Mouse (Mus musculus): Measurements from ENCODE around the gene Klhl10.

Klhl10 gene

GRCm38 (mm10) chr11:100441797-100442196 is at the start of gene Klhl10, which contains the start of gene Nt5c3b:
Klhl10 (plus strand) TSS chr11:100441917.
Nt5c3b (minus strand) TSS chr11:100441808.
- DNase-seq = no peak

- no peak for DNase-seq
Measured at GRCm38 (mm10) chr11:100392958-100393357, 48.8 kb upstream of the Klhl10 start.

DNA sequence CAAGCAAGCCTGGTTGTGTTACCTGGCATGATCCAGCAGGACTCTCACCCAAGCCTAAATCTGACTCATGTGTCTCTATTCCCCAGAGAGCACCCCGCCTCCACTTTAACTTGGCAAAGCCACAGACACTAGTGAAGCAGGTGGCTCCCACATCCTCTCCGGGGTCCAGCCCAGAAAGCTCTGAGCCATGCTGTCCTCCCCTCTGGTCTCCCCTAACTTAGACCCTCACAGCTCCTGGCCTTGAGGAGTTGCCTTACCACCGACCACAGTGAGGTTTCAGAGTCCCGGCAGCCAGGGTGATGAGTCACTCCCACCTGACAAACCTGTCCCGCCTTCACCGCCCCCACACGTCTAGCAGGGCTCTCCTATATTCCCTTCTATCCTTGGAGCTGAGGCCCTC is 48.0 kb upstream of the Klhl10 start:
- peak in 1 of 2 experiments; percentile 36 for DNase-seq

DNA sequence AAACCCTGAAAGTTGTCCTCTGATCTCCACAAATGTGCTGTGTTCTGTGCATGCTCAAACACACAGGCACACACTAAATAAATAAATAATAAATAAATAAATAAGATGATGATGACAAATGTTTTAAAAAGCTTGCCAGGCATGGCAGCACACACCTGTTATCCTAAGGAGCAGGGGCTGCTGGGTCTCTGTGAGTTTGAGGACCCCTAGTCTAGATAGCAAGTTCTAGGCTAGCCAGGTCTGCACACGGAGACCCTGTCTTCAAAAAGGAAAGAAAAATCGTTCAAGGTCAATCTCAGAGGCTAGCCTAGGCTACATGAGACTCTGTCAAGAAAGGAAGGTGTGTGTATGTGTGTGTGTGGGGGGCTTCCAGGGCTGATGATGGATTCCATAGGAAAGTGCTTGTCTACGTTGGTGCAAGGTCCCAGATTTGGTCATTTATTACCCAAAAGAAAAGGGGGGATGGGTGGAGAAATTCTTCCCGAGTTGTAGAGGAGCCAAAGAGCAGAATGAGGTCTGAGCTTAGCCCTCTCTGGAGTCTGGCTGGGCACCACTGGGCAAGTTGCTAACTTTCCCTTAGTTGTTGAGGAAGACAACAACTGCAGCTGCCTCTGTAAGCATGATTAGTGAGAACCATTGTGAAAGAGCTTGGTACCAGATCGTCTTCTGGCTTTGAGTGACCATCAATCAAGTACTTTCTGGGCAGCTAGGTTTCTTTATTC is 47.2 kb upstream of the Klhl10 start:
- DNase-seq = peak; percentile 55 to 61

DNA sequence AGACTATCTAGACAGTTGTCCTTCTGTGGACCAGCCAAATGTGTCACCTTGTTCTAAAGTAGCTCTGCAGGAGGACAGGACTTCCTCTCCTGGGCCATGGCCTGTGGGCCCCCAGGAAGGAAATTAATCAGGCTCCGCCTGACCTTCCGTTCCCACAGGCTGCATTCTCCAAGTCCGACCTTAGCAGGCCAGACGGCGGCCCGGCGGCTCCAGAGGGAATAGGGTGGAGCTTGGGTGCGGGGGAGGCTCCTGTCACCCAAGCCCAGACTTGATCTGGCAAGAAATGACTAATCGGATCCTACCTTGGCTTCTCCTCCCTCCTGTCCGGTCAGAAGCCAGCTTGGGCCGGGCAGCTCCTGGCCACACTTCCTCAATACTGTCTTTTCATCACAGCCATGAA is 46.5 kb upstream of the Klhl10 start:
- peak; percentile 91 to 96 for DNase-seq

GRCm38 (mm10) chr11:100395861-100396631 is 45.7 kb upstream of the Klhl10 start:
- DNase-seq = peak; percentile 71 to 72

DNA sequence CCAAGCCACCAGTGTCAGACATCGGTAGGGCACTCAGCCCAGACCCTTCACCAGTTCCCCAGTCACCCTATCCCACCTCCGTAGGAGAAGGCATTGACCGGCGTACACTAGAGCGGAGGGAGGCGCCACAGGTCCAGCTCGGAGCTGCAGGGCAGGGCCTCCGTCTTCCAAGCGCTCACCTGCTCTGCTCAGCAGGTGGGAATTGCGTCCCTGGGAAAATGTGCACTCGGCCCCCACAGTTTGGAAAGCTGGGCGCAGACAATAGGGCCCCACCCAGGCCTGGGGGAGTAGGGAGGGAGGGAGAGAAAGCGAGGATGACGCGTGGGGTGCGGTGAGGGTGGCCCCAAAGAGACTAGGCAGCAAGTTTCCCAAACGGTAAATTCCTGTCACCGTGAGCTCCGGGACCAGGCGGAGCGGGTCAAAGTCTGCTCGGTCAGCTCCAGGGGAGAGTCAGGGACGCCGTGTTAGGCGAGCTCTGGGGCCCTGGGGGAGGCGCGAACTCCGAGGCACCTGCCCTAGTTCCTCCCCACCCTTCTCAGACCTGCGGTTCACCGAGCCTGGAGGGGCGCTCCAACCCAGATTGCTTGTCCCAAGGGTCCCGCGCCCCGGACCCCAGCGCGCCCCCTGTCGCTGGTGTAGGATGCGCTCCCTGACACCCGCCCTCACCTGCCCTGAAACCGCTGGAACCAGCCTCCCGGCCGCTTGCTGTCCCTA is 44.7 kb upstream of the Klhl10 start:
- peak; percentile 76 to 83 for DNase-seq

GRCm38 (mm10) chr11:100397600-100398389 is 43.9 kb upstream of the Klhl10 start, which contains the start of gene Jup:
Jup (minus strand) TSS chr11:100397763.
- peak; percentile 100 for DNase-seq

GRCm38 (mm10) chr11:100398517-100398916 is 43.2 kb upstream of the Klhl10 start:
- DNase-seq = no peak

GRCm38 (mm10) chr11:100399320-100399719 is 42.4 kb upstream of the Klhl10 start:
- peak; percentile 29 to 48 for DNase-seq

DNA sequence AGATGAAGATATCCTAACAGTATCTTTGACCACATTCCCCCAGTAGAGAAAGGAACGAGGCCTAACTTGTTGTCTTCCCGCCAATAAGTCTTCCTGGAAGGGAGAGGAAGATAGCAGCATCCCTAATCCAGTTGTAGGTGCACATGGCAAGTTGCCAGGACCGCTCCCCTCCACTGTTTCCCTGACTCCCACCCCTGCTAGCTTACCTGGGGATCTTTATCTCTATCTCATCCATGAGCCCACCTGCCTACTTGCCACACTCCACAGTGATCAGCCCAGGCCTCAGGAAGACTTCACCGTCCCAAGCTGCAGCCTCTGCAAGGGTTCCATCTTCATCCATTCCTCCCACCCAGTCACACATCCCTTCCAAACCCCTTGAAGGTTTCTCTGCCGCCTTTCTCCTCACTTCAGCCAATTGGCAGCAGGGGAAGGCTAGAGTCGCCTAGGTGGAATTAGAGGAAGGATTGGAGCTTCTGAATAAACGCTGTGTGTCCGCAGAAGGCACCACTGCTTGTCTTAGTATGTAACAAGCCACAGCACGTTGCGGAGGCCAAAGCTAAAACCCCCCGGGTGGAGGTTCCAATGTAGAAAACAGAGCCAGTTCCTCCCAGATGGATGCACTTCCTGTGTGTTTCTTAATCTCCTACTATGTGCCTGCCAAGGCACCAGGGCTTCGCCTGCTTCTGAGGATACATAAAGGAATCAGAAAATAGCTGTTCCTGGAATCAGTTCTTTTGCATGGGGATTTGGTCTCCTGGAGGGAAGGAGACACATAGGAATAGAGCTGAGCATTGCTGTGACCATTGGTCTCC is 41.8 kb upstream of the Klhl10 start:
- DNase-seq = peak in 1 of 2 experiments; percentile 19

- no peak for DNase-seq
Measured at GRCm38 (mm10) chr11:100400842-100401241, 40.9 kb upstream of the Klhl10 start.

DNA sequence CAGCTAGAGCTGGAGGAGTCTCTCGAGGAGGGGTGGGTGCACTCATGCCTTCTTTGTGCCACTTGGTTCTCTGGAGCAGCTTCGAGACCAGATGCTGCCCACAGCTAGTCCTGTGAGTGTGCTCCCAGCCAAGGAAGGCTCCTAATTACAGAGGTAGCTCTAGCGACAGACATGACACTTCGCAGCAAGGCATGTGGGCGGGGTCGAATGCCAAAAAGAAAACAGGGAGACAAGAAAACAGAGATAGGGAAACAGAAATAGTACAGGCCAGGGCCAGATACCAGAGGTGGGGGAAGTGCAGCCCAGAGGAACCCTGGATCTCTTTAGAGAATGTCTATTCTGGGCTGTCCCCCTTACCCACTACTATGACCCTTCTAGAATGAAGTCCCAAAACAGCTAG is 39.5 kb upstream of the Klhl10 start:
- DNase-seq = peak in 1 of 2 experiments; percentile 15

DNA sequence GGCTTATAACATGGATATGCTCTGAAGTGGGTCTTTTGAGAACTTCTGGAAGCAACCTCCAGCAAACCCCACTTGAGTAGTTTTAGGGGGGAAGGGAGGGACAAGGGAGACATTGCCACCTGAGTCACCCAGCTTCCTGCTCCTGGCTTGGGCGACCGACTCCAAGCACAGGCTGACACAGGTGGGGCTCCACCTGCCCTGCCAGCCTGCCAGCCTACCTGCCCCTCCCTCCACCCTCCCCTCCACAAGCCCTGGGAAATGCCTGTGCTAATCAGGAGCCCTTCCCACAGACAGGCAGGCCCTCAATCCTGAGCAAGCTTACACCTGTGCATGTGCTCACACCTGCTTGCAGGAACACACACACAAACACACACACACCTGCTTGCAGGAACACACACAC is 39.0 kb upstream of the Klhl10 start:
- peak in 1 of 2 experiments; percentile 39 for DNase-seq

- peak in 1 of 2 experiments; percentile 29 for DNase-seq
Measured at GRCm38 (mm10) chr11:100403445-100404134, 38.1 kb upstream of the Klhl10 start.

DNA sequence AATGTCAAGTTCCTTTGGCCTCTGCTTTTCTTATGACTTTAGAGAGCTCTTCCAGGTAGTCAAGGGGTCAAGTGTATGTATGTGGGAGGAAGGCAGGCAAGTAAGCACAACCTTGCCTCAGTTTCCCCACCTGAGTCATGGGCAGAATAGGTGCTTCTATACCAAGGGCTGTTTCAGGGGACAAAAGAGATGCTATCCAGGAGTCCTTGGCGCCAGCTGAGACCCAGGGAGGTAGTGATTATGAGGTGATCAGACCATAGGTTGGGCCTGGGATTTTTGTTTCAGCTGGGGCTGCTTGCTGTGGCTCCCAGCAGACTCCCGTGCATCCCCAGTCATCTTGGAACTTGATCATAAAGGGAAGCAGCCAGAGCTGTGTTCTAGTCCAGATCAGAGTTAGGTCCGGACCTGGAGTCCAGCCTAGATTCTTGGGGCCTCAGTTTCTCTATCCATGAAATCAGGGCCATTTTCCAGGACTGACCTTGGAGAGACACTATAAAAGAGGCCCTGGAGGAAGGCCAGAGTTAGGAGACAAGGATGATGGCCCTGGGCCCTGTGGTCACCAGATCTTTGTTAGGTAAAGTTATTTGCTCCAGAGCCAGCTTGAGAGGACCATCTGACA is 37.2 kb upstream of the Klhl10 start:
- DNase-seq = no peak

DNA sequence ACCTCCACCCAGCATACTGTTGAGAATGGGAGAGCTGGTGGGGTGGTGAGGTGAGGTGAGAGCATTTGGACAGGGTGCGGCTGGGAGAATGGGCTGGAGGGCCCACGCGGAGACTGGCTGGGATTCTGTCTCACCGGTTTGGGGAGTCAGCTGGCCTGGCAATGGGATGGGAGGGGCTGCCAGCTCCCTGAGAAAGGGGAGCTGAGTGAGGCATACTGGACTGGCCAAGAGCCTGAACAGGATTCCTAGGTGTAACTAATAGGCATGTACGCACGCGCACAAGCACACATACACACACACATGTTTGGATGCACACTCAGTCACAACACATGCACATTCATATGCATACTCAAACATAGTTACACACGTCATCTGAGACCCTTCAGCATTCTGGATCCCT is 35.4 kb upstream of the Klhl10 start:
- DNase-seq = no peak

DNA sequence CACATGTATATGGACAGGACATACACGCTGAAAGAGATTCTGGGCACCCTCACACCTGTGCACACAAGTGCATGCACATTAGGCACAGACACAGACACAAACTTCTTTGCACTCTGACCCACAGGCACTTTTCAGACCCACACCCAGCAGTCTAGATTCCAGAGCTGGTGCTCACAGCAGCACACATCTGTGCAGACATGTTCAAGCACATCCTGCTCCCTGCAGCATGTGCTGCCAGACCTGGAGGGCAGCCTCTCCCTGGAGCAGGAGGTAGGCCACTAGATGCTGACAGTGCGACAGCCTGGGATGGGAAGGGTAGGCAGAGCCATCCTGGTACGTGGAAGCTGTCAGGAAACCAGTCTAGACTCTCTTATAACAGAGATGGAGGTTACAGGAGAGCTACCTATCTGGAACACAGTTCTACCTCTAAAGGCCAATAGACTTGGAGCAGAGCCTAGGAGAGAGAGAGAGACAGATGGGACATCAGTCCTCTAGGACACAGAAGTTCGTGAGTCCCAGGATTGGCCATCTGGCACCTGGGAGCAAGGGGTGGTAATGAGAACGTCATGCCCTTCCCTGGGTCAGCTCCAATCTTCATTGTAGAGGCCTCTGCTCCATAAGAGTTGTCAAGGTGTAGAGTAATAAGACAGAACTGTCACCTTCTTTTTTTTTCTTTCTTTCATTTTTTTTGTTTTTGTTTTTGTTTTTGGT is 34.6 kb upstream of the Klhl10 start:
- DNase-seq = no peak

- peak; percentile 81 to 90 for DNase-seq
Measured at GRCm38 (mm10) chr11:100408076-100408834, 33.5 kb upstream of the Klhl10 start.
